Mouse (Mus musculus) layer of hippocampus, adult 11-12 months (tissue): ENCODE data around the gene Ldlrap1.

Experiments
- DNase-seq: peaks from one replicate; pipeline ENCODE4 v3.0.0; 2022; ENCODE audit warnings: low spot score

Gene Ldlrap1

DNA sequence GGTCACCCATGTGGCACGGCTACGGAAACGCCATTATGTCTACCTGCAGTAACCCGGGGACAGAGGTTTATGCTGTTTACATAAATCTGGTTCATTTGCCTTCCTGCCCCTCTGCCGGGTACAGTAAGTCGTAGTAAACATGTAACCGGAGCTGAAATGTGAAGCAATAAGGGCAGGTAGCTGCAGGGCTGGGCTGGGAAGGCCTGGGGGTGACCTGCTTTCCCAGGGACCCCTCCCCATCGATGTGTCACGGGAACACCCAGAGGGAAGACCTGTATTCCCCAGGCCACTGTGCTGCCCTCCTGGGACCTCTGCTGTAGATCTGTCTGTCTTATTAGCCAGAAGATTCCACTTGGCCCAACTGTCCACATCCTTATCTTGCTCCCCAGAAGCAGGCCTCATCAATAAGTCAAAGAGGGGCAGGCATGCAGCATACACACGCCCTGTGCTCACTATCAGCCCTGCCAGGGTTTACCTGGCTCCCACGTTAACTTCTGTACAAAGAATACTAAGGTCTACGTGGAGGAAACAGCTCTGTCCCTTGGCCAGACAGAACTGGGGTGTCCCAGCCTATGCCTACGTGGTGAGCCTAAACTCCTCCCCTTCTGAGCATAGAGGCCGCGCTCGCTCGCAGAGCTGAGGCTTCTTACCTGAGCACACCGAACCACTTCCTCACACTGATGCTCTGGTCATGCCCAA is 16.0 kb downstream of the Ldlrap1 start:
- DNase-seq, result no peak

- no peak for DNase-seq
Observed at GRCm38 (mm10) chr4:134750825-134751224, 17.0 kb downstream of the Ldlrap1 start.

DNA sequence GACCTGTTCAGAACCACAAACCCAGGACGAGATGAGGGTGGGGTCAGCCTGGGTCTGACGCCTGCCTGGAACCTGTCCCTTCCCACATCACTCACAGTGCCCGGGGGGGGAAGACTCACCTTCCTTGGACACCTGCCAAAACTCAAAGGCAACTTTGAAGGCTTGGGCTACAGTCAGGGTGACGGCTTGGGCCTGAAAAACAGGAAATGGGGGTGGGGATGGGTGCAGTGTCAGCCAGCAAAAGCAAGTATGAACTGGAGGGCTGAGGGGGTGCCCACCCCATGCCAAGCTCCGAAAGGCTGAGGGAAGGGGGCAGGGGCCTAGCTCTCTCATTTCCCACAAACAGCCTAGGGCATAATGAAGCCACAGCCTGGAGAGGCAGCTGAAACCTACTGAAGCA is 17.6 kb downstream of the Ldlrap1 start:
- no peak for DNase-seq

DNA sequence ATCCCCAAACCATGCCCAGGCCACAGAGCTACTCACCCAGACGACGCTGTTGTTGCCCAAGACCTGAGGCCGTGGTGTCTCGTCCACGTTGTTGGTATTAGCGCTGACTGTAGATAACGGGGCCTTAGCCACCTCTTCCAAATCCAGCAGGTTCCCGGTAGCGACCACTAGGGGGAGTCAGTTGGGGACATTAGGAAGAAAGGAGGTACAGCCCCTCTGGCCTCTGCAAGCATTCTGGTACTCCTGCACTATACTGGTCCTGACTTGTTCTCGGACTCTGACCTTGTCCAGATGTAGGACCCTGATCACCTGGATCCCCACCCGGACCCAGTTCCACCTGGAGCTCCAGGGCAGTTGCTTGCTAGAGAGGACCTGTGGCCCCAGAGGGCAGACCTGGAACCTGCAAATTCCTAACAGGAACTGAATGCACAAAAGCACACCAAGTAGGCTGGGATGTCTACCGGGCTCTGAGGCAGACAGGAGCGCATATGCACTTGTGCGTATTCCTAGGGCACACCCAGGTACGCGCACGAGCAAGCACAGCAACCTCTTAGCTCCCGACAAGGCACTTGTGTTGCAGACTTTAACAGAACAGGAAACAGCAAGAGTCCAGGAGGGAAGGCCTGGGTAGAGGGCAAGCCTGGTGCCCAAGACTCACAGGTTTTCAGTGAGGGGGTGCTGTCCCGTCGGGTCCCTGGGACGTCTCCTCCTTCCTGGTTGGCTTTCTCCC is 18.4 kb downstream of the Ldlrap1 start:
- no peak for DNase-seq

GRCm38 (mm10) chr4:134745900-134746661 is 21.7 kb downstream of the Ldlrap1 start:
- DNase-seq, result peak; percentile 76

- no peak for DNase-seq
Observed at GRCm38 (mm10) chr4:134743881-134744633, 23.8 kb downstream of the Ldlrap1 start.

DNA sequence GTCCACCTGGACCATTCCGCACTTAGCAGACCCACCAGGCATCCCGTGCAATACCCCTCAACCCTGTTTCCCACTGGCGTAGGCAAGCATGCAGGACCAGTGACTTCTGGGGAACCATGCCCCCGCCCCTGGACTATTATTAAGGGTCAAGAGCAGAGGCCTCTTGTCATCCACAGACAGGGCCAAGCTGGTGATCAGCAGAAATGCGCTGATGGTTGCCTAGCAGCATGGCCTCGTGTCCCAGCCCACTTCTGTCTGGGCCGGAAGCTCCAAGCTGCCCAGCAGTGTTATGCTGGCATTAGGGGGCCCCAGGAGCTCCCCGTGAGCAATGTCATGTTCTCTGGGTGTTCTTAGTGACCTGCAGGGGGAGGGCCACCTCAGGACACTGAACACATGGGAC is 25.9 kb downstream of the Ldlrap1 start:
- DNase-seq, result no peak

DNA sequence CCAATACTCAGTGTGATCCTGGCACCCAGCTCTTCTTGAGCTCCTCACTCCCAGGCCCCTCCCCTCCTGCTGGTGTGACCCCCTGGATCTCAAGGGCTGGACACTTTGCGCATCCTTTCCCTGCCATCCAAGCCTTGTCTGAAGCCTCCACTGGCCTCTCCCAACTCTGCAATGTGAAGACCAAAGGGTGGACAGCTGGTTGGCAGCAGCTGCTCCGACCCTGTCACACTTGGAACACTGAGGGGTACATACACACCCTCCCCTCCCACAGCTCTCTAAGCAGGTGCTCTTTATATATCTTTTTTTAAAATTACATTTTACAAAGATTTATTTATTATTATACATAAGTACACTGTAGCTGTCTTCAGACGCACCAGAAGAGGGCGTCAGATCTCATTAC is 27.6 kb downstream of the Ldlrap1 start:
- no peak for DNase-seq

DNA sequence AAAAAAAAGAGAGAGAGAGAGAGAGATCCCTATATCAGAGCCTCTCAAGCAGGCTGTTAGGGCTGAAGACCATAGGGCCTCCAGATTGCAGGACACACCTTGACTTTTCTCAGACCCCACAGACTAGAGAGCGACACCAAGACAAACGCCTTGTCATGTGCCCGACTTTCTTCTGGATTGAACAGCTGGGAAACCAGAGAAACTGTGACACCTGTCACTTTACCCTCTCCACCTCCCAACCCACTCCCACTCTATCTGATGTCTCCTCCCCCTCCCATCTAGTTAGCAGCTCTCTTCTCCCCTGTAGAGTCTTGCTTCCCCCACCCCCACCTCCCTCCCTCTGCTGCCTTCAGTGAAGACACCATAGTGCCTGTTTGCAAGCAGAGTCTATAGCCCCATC is 28.3 kb downstream of the Ldlrap1 start:
- DNase-seq, result no peak

GRCm38 (mm10) chr4:134737365-134737910 is 30.4 kb downstream of the Ldlrap1 start:
- DNase-seq, result no peak

- no peak for DNase-seq
Observed at GRCm38 (mm10) chr4:134736147-134736546, 31.7 kb downstream of the Ldlrap1 start.

- no peak for DNase-seq
Observed at GRCm38 (mm10) chr4:134734629-134735081, 33.2 kb downstream of the Ldlrap1 start.

- no peak for DNase-seq
Observed at GRCm38 (mm10) chr4:134734038-134734628, 33.7 kb downstream of the Ldlrap1 start.

DNA sequence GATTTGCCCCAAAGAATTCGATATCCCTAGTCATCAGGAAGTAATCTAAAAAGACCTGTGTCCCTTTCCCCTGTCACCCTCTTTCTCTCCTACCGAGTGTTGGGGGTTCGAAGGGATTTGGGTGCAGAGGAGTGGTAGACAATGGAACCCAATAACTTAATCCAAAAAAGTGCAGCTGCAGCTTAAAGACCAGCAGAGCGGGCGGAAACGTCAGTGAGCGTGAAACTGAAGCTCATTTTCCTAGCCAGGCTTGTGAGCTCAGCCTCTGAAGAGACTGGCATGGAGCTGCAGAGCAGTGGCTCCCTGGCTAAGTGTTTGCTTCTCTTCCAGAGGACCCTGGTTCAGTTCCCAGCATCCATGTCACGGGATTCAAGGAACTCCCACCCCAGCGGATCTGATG is 34.5 kb downstream of the Ldlrap1 start:
- DNase-seq, result no peak

GRCm38 (mm10) chr4:134730106-134730505 is 37.7 kb downstream of the Ldlrap1 start:
- DNase-seq, result no peak

DNA sequence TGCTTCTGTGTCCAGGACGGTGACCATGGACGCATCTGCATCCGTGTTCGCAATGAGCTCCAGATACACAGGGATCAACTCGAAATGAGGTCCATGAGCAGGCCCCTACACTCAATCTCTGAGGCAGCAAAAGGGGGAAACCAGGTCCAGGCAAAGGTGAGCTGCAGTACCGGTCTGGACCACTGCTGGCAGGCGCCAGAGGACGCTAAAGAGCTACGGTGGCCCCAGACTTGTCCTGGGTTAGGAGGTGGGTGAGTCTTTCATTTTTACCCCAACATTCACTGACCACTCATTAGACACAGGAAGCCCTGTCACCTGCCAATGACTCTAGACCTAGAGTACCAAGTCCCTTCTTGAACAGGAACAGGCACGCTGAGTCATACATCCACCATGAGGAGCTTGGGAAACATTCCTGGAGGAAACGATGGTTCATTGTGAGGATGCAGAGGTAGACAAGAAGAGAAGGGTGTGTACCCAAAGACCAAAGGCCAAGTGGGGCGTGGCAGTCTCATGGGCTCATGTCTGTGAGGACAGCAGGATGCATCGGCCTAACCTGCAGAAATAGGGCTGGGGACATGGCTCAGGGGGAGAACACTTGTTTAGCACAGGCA is 42.0 kb downstream of the Ldlrap1 start:
- no peak for DNase-seq

DNA sequence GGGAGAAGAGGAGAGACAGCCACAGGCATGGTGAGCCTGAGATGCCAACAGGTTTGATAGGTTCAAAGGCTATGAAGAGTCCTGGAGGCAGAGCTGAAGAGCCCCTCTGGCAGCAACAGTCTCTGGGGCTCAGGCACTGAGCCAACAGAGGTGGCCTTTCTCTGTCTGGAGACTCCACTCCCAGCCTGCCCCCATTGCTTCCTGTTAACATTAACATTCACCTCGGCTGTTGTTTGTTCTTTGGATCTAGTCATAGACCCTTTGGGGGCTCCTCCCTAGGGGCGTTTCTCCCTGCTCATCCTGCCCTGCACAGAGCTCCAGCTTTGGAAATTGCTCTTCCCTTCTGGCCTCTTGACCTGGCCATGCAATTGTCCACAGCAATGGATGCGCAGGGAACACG is 42.9 kb downstream of the Ldlrap1 start:
- no peak for DNase-seq

DNA sequence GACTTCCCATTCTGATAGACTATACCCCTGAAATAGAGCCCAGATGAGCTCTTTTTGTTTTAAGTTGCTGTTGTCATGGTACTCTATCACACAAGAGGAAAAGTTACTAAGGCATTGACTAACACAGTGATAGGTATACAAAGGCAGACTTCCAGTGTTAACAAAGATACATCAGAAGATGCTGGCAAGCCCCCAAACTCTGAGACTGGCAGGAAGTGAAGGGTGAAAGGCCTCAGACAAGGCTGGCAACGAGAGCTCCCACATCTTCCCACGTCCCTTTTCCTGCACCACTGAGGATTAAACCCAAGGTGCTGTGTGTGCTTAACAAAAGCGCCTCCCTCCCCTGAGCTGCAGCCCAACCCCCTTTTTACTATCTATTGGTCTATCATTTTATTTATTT is 44.6 kb downstream of the Ldlrap1 start:
- no peak for DNase-seq

GRCm38 (mm10) chr4:134721076-134721475 is 46.7 kb downstream of the Ldlrap1 start:
- DNase-seq, result no peak

DNA sequence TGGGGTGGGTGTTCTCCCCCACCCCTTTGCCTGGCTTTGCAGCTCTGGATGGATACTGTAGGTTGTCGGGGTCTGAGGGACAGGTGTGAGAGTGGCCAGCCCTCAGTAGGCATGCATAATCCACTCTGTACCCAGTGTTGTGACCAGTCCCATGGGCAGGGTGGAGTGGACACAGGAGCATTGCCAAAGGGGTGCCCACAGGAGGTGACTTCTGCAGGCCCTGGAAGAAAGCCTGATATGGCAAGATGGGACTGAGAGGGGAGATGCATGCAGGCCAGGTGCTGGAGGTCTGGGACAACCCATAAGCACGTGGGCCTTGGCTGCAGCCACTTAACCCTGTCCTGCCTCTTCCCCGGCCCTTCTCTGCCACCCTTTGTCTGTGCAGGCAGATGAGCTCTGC is 47.5 kb downstream of the Ldlrap1 start:
- no peak for DNase-seq

DNA sequence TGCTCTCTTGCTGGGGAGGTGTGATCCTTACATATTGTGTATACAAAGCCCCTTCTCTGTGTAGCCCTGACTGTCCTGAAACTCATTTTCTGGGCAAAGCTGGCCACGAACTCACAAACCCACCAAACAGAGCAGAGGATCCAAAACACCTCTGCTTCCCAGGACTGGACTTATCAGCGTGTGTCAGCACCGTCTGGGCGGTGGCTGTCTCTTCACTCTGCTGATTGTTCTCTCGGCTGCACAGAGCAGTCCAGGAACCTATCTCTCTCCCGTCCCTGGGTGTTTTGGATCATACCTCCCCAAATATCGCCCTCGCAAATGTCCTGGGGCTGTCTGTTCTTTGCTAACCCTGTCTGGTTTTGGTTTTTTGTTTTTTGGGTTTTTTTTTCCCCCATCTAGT is 48.3 kb downstream of the Ldlrap1 start:
- no peak for DNase-seq
